Mouse (Mus musculus) embryo, embryonic 9.5 days (tissue): ENCODE measurements around the gene Paqr6.
"Not testable (repeated sequence)": the region's sequence is repeated elsewhere in the genome, so short reads cannot be mapped to it uniquely, and the experiment has no call there.

Experiments
- DNase-seq: peaks from one replicate; pipeline ENCODE4 v3.0.0-alpha.2; 2017; ENCODE audit errors: extremely low spot score

Gene Paqr6

GRCm38 (mm10) chr3:88365705-88366361 is 1.4 kb downstream of the Paqr6 start:
- DNase-seq = no peak

- DNase-seq = peak; percentile 15
Observed at GRCm38 (mm10) chr3:88366830-88367428, 2.5 kb downstream of the Paqr6 start.

- DNase-seq = not testable (repeated sequence)
Observed at GRCm38 (mm10) chr3:88367517-88367916, 3.1 kb downstream of the Paqr6 start.

- not testable (repeated sequence) for DNase-seq
Observed at GRCm38 (mm10) chr3:88368511-88368910, 4.1 kb downstream of the Paqr6 start.

GRCm38 (mm10) chr3:88372643-88373042 is 8.3 kb downstream of the Paqr6 start, which contains the start of gene Bglap3:
TSS of gene Bglap3 (minus strand) at chr3:88372743.
- not testable (repeated sequence) for DNase-seq

GRCm38 (mm10) chr3:88375750-88376626 is 11.6 kb downstream of the Paqr6 start:
- peak; percentile 57 for DNase-seq

GRCm38 (mm10) chr3:88376644-88377043 is 12.3 kb downstream of the Paqr6 start:
- not testable (repeated sequence) for DNase-seq

- DNase-seq = not testable (repeated sequence)
Observed at GRCm38 (mm10) chr3:88378599-88378998, 14.2 kb downstream of the Paqr6 start, which contains the start of gene Bglap2. TSS of gene Bglap2 (minus strand) at chr3:88378699.

- DNase-seq = peak; percentile 66
Observed at GRCm38 (mm10) chr3:88381389-88382315, 17.3 kb downstream of the Paqr6 start.

GRCm38 (mm10) chr3:88382383-88382782 is 18.0 kb downstream of the Paqr6 start:
- DNase-seq = not testable (repeated sequence)

- DNase-seq = no peak
Observed at GRCm38 (mm10) chr3:88384364-88384763, 20.0 kb downstream of the Paqr6 start, which contains the start of gene Bglap. TSS of gene Bglap (minus strand) at chr3:88384464.

GRCm38 (mm10) chr3:88393776-88394375 is 29.5 kb downstream of the Paqr6 start:
- no peak for DNase-seq

GRCm38 (mm10) chr3:88395288-88395687 is 30.9 kb downstream of the Paqr6 start:
- DNase-seq = no peak

- DNase-seq = no peak
Observed at GRCm38 (mm10) chr3:88395742-88396141, 31.4 kb downstream of the Paqr6 start.

GRCm38 (mm10) chr3:88398666-88399065 is 34.3 kb downstream of the Paqr6 start:
- DNase-seq = no peak

- DNase-seq = no peak
Observed at GRCm38 (mm10) chr3:88403522-88404230, 39.3 kb downstream of the Paqr6 start.

- peak; percentile 76 for DNase-seq
Observed at GRCm38 (mm10) chr3:88407090-88407489, 42.7 kb downstream of the Paqr6 start.

GRCm38 (mm10) chr3:88407529-88407928 is 43.1 kb downstream of the Paqr6 start:
- DNase-seq = no peak

- DNase-seq = no peak
Observed at GRCm38 (mm10) chr3:88408953-88409352, 44.6 kb downstream of the Paqr6 start.
